Mouse (Mus musculus) bone marrow macrophage, adult 2 months (primary cell): Measurements from ENCODE around the gene Ripor2.

Experiments used
- CTCF ChIP-seq: IDR thresholded peaks from 2 replicates; pipeline ENCODE4 v1.5.1; 2012; ENCODE audit warnings: low read depth, mild to moderate bottlenecking, low read length, moderate library complexity
- POLR2A ChIP-seq: IDR thresholded peaks from 2 replicates; pipeline ENCODE4 v1.6.1; 2012; ENCODE audit warnings: mild to moderate bottlenecking, low read depth, low read length, borderline replicate concordance

DNA sequence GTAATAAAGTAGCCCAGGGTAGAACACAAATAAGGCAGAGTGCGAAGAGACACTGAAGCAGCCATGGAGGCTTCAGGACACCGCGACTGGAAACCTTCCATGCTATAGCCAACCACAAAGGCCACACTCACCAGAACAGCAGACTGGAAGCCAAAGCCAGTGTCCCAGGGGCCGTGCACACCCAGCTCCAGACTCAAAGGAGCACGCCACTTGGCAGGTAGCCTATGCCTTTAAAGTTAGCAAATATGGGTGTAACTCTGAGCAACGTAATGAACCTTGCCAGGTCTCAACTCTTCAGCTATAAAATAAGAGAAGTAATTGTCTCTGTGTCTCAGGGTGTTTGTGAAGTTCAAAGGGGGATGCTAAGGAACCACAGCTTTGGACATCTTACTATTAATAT, 2.9 kb downstream of the Ripor2 start:
- TF ChIP-seq CTCF (no peak), POLR2A (no peak)
